Mouse (Mus musculus): ENCODE results near the gene Cavin1. TPM values are rescaled to one million over a fixed set of nuclear protein-coding genes. Genes with fewer than 3 reads are reported as not detected.

Cavin1 gene
- polyA plus RNA-seq, 1 experiment: 27.4 TPM

GRCm38 (mm10) chr11:100927386-100927785 lies 43.3 kb downstream of the Cavin1 start:
- Histone ChIP-seq H3K4me3 (ENCODE audit: low read depth, low read length) (no peak overlapping the region), H3K36me3 (ENCODE audit: control insufficient read depth, insufficient read depth, low read length) (0 out of 2 replicates have a peak, but pooled peaks cover 2% of the 10 kb centered on the region), H3K27me3 (ENCODE audit: control insufficient read depth, insufficient read depth, low read length) (no peaks in the 10 kb centered on the region), H3K27ac (ENCODE audit: insufficient read depth, low read depth, low read length) (no peak overlapping the region), H3K4me1 (ENCODE audit: control insufficient read depth, insufficient read depth, insufficient read length, low read length) (peaks cover 21% of the 10 kb centered on the region; the same call in 1 of the 2 replicates)
- TF ChIP-seq POLR2A (IDR thresholded peaks at IDR 0.05; ENCODE audit: low read depth, low read length) (no peak), CTCF (IDR thresholded peaks at IDR 0.05; ENCODE audit: extremely low read depth, insufficient read length, insufficient replicate concordance, low read depth, low read length) (no peak)
- 84% methylated on average over 3 of the region's 3 CpGs for WGBS

GRCm38 (mm10) chr11:100924386-100924919 lies 46.2 kb downstream of the Cavin1 start:
- 88% methylated on average over 1 of the region's 1 CpGs for WGBS
- Histone ChIP-seq H3K36me3 (ENCODE audit: control insufficient read depth, insufficient read depth, low read length) (0 out of 2 replicates have a peak, but pooled peaks cover 2% of the 10 kb centered on the region), H3K4me1 (ENCODE audit: control insufficient read depth, insufficient read depth, insufficient read length, low read length) (peaks cover 13% of the 10 kb centered on the region; the same call in 1 of the 2 replicates), H3K4me3 (ENCODE audit: low read depth, low read length) (no peak overlapping the region), H3K27me3 (ENCODE audit: control insufficient read depth, insufficient read depth, low read length) (no peaks in the 10 kb centered on the region), H3K27ac (ENCODE audit: insufficient read depth, low read depth, low read length) (peak overlapping the region; percentile 93)
- TF ChIP-seq POLR2A (IDR thresholded peaks at IDR 0.05; ENCODE audit: low read depth, low read length): no peak
- no peak for TF ChIP-seq CTCF (IDR thresholded peaks at IDR 0.05; ENCODE audit: extremely low read depth, insufficient read length, insufficient replicate concordance, low read depth, low read length)

- peaks cover 13% of the 10 kb centered on the region; the same call in 1 of the 2 replicates for H3K4me1 ChIP-seq (ENCODE audit: control insufficient read depth, insufficient read depth, insufficient read length, low read length)
Measured at GRCm38 (mm10) chr11:100920887-100921624, 49.6 kb downstream of the Cavin1 start.

GRCm38 (mm10) chr11:100918007-100918406 lies 52.7 kb downstream of the Cavin1 start:
- H3K27ac ChIP-seq (ENCODE audit: insufficient read depth, low read depth, low read length): no peak overlapping the region
- TF ChIP-seq POLR2A (IDR thresholded peaks at IDR 0.05; ENCODE audit: low read depth, low read length) (no peak), CTCF (IDR thresholded peaks at IDR 0.05; ENCODE audit: extremely low read depth, insufficient read length, insufficient replicate concordance, low read depth, low read length) (no peak)
- WGBS: 86% methylated on average over 5 of the region's 5 CpGs
- no peaks in the 10 kb centered on the region for H3K27me3 ChIP-seq (ENCODE audit: control insufficient read depth, insufficient read depth, low read length)
- H3K4me3 ChIP-seq (ENCODE audit: low read depth, low read length): no peak overlapping the region
- no peaks in the 10 kb centered on the region for H3K4me1 ChIP-seq (ENCODE audit: control insufficient read depth, insufficient read depth, insufficient read length, low read length)
- H3K36me3 ChIP-seq (ENCODE audit: control insufficient read depth, insufficient read depth, low read length): peaks cover 17% of the 10 kb centered on the region

More at GRCm38 (mm10) chr11:100920887-100921624, 49.6 kb downstream of the Cavin1 start:
- peaks cover 13% of the 10 kb centered on the region for H3K36me3 ChIP-seq (ENCODE audit: control insufficient read depth, insufficient read depth, low read length)
- H3K27ac ChIP-seq (ENCODE audit: insufficient read depth, low read depth, low read length): no peak overlapping the region
- no peaks in the 10 kb centered on the region for H3K27me3 ChIP-seq (ENCODE audit: control insufficient read depth, insufficient read depth, low read length)
- no peak overlapping the region for H3K4me3 ChIP-seq (ENCODE audit: low read depth, low read length)
- TF ChIP-seq CTCF (IDR thresholded peaks at IDR 0.05; ENCODE audit: extremely low read depth, insufficient read length, insufficient replicate concordance, low read depth, low read length) (no peak), POLR2A (IDR thresholded peaks at IDR 0.05; ENCODE audit: low read depth, low read length) (no peak)
- WGBS: 95% methylated on average over 4 of the region's 4 CpGs

- H3K4me1 ChIP-seq (ENCODE audit: control insufficient read depth, insufficient read depth, insufficient read length, low read length): no peaks in the 10 kb centered on the region; the same call in 1 of the 2 replicates
- WGBS: 87% methylated on average over 4 of the region's 4 CpGs
- no peak overlapping the region for H3K27ac ChIP-seq (ENCODE audit: insufficient read depth, low read depth, low read length)
- no peaks in the 10 kb centered on the region for H3K27me3 ChIP-seq (ENCODE audit: control insufficient read depth, insufficient read depth, low read length)
- no peak for TF ChIP-seq CTCF (IDR thresholded peaks at IDR 0.05; ENCODE audit: extremely low read depth, insufficient read length, insufficient replicate concordance, low read depth, low read length)
- no peak for TF ChIP-seq POLR2A (IDR thresholded peaks at IDR 0.05; ENCODE audit: low read depth, low read length)
- H3K36me3 ChIP-seq (ENCODE audit: control insufficient read depth, insufficient read depth, low read length): peaks cover 20% of the 10 kb centered on the region
- H3K4me3 ChIP-seq (ENCODE audit: low read depth, low read length): no peak overlapping the region
Measured at GRCm38 (mm10) chr11:100916432-100916971, 54.2 kb downstream of the Cavin1 start.

GRCm38 (mm10) chr11:100915063-100915462 lies 55.6 kb downstream of the Cavin1 start:
- WGBS: 81% methylated on average over 3 of the region's 3 CpGs
- TF ChIP-seq POLR2A (IDR thresholded peaks at IDR 0.05; ENCODE audit: low read depth, low read length) (no peak), CTCF (IDR thresholded peaks at IDR 0.05; ENCODE audit: extremely low read depth, insufficient read length, insufficient replicate concordance, low read depth, low read length) (no peak)
- Histone ChIP-seq H3K4me1 (ENCODE audit: control insufficient read depth, insufficient read depth, insufficient read length, low read length) (no peaks in the 10 kb centered on the region; the same call in 1 of the 2 replicates), H3K27me3 (ENCODE audit: control insufficient read depth, insufficient read depth, low read length) (no peaks in the 10 kb centered on the region), H3K36me3 (ENCODE audit: control insufficient read depth, insufficient read depth, low read length) (peaks cover 27% of the 10 kb centered on the region), H3K4me3 (ENCODE audit: low read depth, low read length) (no peak overlapping the region), H3K27ac (ENCODE audit: insufficient read depth, low read depth, low read length) (no peak overlapping the region)

GRCm38 (mm10) chr11:100914415-100914814 lies 56.3 kb downstream of the Cavin1 start:
- TF ChIP-seq CTCF (IDR thresholded peaks at IDR 0.05; ENCODE audit: extremely low read depth, insufficient read length, insufficient replicate concordance, low read depth, low read length): no peak
- no peak for TF ChIP-seq POLR2A (IDR thresholded peaks at IDR 0.05; ENCODE audit: low read depth, low read length)
- WGBS: 80% methylated on average over 5 of the region's 5 CpGs
- no peak overlapping the region for H3K27ac ChIP-seq (ENCODE audit: insufficient read depth, low read depth, low read length)
- peaks cover 31% of the 10 kb centered on the region for H3K36me3 ChIP-seq (ENCODE audit: control insufficient read depth, insufficient read depth, low read length)
- no peaks in the 10 kb centered on the region for H3K27me3 ChIP-seq (ENCODE audit: control insufficient read depth, insufficient read depth, low read length)
- H3K4me3 ChIP-seq (ENCODE audit: low read depth, low read length): no peak overlapping the region
- H3K4me1 ChIP-seq (ENCODE audit: control insufficient read depth, insufficient read depth, insufficient read length, low read length): no peaks in the 10 kb centered on the region; the same call in 1 of the 2 replicates
